Mouse (Mus musculus) lung, embryonic 14.5 days (tissue): ENCODE measurements around the gene Sftpa1. TPM values are rescaled to one million over a fixed set of nuclear protein-coding genes. Genes with fewer than 3 reads are reported as not detected.

ENCODE experiments used
- ATAC-seq: fragments of 200-750 bp; cut with Nextera tagmentation; 2 replicates; pipeline ENCODE4 v1.8.0; 2017; ENCODE audit warnings: mild to moderate bottlenecking, moderate TSS enrichment, moderate library complexity; ENCODE audit not compliant: insufficient read depth
- DNase-seq: peaks from one replicate; pipeline ENCODE4 v3.0.0-alpha.2; 2015
- H3K27ac ChIP-seq: fragments of 300-500 bp; sonication (generic); 2 replicates; pipeline ENCODE4 v1.5.1; 2014; ENCODE audit warnings: low read depth, mild to moderate bottlenecking, moderate library complexity
- H3K27me3 ChIP-seq: fragments of 300-500 bp; sonication (generic); 2 replicates; pipeline ENCODE4 v1.6.1; 2014; ENCODE audit warnings: low read length, control low read depth; ENCODE audit not compliant: insufficient read depth
- H3K36me3 ChIP-seq: fragments of 300-500 bp; sonication (generic); 2 replicates; pipeline ENCODE4 v1.6.1; 2014; ENCODE audit warnings: control low read depth; ENCODE audit not compliant: insufficient read depth
- H3K4me1 ChIP-seq: fragments of 300-500 bp; sonication (generic); 2 replicates; pipeline ENCODE4 v1.6.1; 2014; ENCODE audit warnings: antibody characterized with exemption, control low read depth; ENCODE audit not compliant: insufficient read depth
- H3K4me2 ChIP-seq: fragments of 300-500 bp; sonication (generic); 2 replicates; pipeline ENCODE4 v1.6.1; 2014; ENCODE audit warnings: mild to moderate bottlenecking
- H3K4me3 ChIP-seq: fragments of 300-500 bp; sonication (generic); 2 replicates; pipeline ENCODE4 v1.5.1; 2014; ENCODE audit warnings: low read depth, low read length
- H3K9ac ChIP-seq: fragments of 300-500 bp; sonication (generic); 2 replicates; pipeline ENCODE4 v1.6.1; 2014
- H3K9me3 ChIP-seq: fragments of 300-500 bp; sonication (generic); 2 replicates; pipeline ENCODE4 v1.6.1; 2016; ENCODE audit warnings: low read depth, low read length, control low read depth
- CTCF ChIP-seq: IDR thresholded peaks from 2 replicates; pipeline ENCODE4 v1.5.1; 2016; ENCODE audit warnings: antibody characterized with exemption, low read depth
- WGBS: fragments of 180-500 bp; shearing (Covaris S2); extraction: QIAGEN DNeasy Blood & Tissue Kit; methylation state at CpG from one replicate; pipeline ENCODE4 v1.1.7; 2014; 5-methylcytosine and 5-hydroxymethylcytosine counted together
- polyA plus RNA-seq: library from polyadenylated mRNA; unstranded; fragments of >200 nt; fragmentation: Nextera tagmentation; extraction: Ambion mirVana; gene quantifications from 2 replicates; pipeline ENCODE4 v1.2.1, GENCODE M21; 2014

Sftpa1 gene
- polyA plus RNA-seq, 1 experiment from 2014 or later = 28.1 TPM

DNA sequence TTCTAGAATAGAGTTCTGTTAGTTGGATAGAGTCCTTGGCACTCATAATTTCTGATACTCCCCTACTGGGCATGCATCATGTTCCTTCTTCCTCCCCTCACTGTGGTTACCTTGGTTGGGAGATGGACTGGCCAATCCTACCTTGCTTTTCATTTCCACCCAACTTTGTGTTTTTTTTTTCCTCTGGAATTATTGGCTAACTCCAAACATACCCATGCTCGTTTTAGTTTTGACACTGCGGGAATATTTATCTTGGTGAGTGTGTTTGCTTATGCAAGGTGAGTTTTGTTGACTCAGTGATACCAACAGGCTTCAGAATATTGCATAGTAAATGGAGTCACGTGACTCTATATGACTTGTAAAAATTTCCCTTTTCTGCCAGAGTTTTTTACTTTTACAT lies 30.9 kb upstream of the Sftpa1 start:
- H3K27me3 ChIP-seq = no peaks in the 10 kb centered on the region
- H3K9ac ChIP-seq = no peak overlapping the region
- no peak overlapping the region for H3K4me2 ChIP-seq
- H3K27ac ChIP-seq = no peak overlapping the region
- H3K36me3 ChIP-seq = no peaks in the 10 kb centered on the region
- TF ChIP-seq CTCF = no peak
- WGBS = 52% methylated on average over 3 of the region's 3 CpGs
- no peak overlapping the region for H3K4me3 ChIP-seq
- DNase-seq (no peak), ATAC-seq (no peak)
- H3K9me3 ChIP-seq = no peaks in the 10 kb centered on the region
- no peaks in the 10 kb centered on the region for H3K4me1 ChIP-seq

DNA sequence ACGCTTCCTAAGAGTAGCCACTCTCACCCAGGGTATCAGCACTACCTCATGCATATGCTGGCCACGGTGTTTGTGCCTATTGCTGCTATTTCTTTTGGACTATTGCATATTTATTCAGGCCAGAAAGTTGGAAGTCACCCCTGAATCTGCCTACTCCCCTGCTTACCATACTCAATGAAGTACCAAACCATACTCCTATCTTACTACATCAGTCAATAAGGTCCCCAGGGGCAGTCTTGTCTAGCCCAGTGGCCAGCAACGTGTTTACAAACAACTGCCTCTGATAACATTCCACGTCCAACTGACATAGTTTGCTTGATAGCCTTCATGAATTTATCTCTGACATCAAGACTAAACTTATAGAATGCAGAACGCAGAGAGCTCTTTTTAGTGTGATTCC lies 30.3 kb upstream of the Sftpa1 start:
- Histone ChIP-seq H3K9ac (no peak overlapping the region), H3K9me3 (no peaks in the 10 kb centered on the region), H3K4me1 (no peaks in the 10 kb centered on the region), H3K4me3 (no peak overlapping the region), H3K4me2 (no peak overlapping the region), H3K27ac (no peak overlapping the region), H3K36me3 (no peaks in the 10 kb centered on the region), H3K27me3 (no peaks in the 10 kb centered on the region)
- no peak for TF ChIP-seq CTCF
- 73% methylated on average over 5 of the region's 5 CpGs for WGBS
- DNase-seq (no peak), ATAC-seq (no peak)

DNA sequence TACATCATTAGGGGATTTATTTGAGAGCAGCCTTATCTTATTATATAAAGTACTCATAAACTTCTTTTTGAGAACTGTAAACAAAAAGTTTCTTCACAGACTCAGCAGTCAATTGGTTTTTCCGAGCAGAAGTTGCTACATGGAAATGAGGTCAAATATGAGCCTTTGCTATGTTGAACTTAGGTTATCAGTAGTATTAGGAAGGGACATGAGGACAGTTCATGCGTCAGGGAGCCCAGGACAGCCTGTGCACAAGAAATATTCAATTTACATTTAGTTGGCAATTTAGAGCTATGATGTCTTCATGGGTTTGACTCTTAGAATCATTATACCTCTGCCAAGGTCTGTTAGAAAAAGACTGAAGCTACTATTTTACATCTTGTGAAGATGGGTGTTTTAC lies 29.3 kb upstream of the Sftpa1 start:
- Histone ChIP-seq H3K4me2 (no peak overlapping the region), H3K36me3 (no peaks in the 10 kb centered on the region), H3K27ac (no peak overlapping the region), H3K4me3 (no peak overlapping the region), H3K4me1 (no peaks in the 10 kb centered on the region), H3K27me3 (no peaks in the 10 kb centered on the region), H3K9me3 (no peaks in the 10 kb centered on the region), H3K9ac (no peak overlapping the region)
- no peak for TF ChIP-seq CTCF
- ATAC-seq = no peak
- DNase-seq = no peak
- 33% methylated on average over 2 of the region's 2 CpGs for WGBS

DNA sequence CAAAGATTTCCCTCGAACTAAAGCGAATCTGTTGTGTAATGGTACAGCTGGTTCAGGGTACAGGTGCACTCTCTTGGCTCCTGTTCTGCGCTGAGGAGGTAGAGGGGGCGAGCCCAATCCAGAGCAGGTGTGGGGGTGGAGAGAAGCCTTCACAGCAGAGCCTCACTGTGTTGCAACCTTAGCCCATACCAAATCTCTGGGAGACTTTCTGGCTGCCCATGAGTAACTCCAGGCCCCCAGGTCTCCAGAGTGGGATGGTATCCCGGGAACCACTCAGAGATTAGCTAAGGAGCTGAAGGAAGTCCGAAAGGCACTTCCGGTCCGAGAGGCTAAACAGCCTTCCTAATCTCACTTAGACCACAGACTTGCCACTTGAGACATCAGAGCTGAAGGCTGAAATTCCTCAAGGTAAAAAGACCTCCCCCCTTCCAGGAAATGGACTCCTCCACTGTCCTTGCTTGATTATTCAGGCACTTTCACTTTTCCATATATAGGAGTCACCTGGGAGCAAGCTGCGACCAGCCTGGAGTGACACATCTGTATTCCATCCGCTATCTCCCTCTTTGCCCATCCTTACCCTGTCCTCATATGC lies 26.6 kb upstream of the Sftpa1 start, which contains the start of gene Mat1a:
Mat1a (plus strand) TSS at position 183 of the 592 bp plus-strand sequence.
- no peaks in the 10 kb centered on the region for H3K36me3 ChIP-seq
- H3K4me3 ChIP-seq = no peak within 1 kb of the TSS
- no peaks in the 10 kb centered on the region for H3K4me1 ChIP-seq
- H3K9ac ChIP-seq = no peak within 1 kb of the TSS
- no peaks in the 10 kb centered on the region for H3K27me3 ChIP-seq
- no peaks in the 10 kb centered on the region for H3K9me3 ChIP-seq
- H3K4me2 ChIP-seq = peak within 1 kb of the TSS; percentile 11; the same call in 1 of the 2 replicates
- ATAC-seq (peak; percentile 84; the same call in 1 of the 2 replicates), DNase-seq (peak; percentile 52)
- 50% methylated on average over 10 of the region's 10 CpGs for WGBS
- peak within 1 kb of the TSS; percentile 46; the same call in 1 of the 2 replicates for H3K27ac ChIP-seq
- TF ChIP-seq CTCF = no peak

DNA sequence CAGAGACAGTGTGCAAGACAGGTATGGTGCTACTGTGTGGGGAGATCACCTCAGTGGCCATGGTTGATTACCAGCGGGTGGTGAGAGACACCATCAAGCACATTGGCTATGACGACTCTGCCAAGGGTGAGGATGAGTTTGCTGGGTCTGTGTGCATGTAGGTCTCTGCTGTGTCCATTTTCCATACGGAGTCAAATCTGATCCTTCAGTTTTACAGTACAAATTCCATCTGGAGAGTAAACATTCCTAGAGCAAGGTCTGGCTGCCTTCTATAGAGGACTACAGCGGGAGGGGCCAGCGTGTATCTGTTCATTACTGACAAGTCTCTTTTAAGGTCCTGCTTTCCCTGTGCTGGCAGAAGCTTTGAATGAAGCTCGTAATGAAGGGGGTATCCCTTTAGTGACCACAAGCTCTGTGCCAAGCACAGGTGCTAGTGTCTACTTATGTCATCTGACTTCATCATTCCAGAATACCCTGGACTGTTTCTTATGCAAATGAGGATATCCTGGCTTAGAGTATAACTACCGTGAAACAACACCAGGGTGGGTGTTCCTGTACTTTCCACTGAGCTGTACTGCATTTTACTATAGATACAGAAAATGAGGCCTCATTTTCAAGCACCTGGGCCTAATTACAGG lies 20.4 kb upstream of the Sftpa1 start:
- Histone ChIP-seq H3K4me2 (no peak overlapping the region), H3K9me3 (no peaks in the 10 kb centered on the region), H3K4me3 (no peak overlapping the region), H3K27ac (no peak overlapping the region), H3K36me3 (no peaks in the 10 kb centered on the region), H3K4me1 (no peaks in the 10 kb centered on the region), H3K9ac (no peak overlapping the region), H3K27me3 (no peaks in the 10 kb centered on the region)
- DNase-seq (no peak), ATAC-seq (no peak)
- TF ChIP-seq CTCF = no peak
- 76% methylated on average over 7 of the region's 7 CpGs for WGBS

DNA sequence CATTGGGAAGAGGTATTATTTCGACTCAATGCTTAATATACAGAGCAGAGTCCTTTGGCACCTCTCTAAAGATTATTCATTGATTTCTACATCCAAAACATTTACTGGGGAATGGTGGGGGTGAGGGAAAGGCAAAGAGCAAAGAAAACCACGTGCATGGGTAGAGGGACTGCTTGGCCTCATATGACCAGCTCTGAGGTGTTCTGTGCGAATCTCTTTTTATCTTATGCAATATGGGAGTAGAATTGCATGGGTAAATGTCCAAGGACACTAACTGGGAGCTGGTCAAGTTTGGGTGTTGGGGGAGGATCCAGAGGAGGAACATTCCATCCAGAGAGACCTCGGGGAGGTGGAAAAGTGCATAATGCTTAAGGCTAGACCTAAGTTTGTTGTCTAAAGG lies 18.6 kb upstream of the Sftpa1 start:
- Histone ChIP-seq H3K9ac (no peak overlapping the region), H3K36me3 (no peaks in the 10 kb centered on the region), H3K27me3 (no peaks in the 10 kb centered on the region), H3K27ac (no peak overlapping the region), H3K9me3 (no peaks in the 10 kb centered on the region), H3K4me3 (no peak overlapping the region), H3K4me2 (no peak overlapping the region), H3K4me1 (no peaks in the 10 kb centered on the region)
- TF ChIP-seq CTCF = no peak
- WGBS = 73% methylated on average over 4 of the region's 4 CpGs
- no peak for ATAC-seq
- no peak for DNase-seq

DNA sequence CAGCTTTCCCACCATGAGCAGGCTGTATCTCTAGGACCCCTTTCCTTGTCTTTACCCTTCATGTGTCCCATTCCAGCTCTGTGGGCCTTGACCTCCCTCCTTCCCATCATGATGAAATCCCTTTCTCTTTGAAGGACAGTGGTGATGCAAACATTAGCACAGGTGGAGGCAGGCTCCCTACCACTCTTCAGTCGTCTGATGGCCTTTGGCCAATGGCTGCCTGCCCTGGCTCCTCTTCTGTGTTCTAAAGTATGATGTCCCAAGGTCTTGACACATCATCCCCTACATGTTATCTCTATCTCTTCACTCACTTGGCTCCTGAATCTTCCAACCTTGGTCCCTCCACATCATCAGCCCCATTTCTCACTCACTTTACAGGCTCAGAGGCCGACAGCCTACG lies 15.3 kb upstream of the Sftpa1 start:
- Histone ChIP-seq H3K27me3 (no peaks in the 10 kb centered on the region), H3K9ac (no peak overlapping the region), H3K4me3 (no peak overlapping the region), H3K4me2 (no peak overlapping the region), H3K36me3 (no peaks in the 10 kb centered on the region), H3K9me3 (no peaks in the 10 kb centered on the region), H3K4me1 (no peaks in the 10 kb centered on the region), H3K27ac (no peak overlapping the region)
- DNase-seq = no peak
- no peak for TF ChIP-seq CTCF
- WGBS = 73% methylated on average over 3 of the region's 3 CpGs
- ATAC-seq = no peak
